Mouse (Mus musculus) cerebellum, adult 11 months (tissue): ENCODE measurements around the gene Lrp10.

Experiments
- DNase-seq: peaks from one replicate; pipeline ENCODE4 v3.0.0; 2022

Lrp10 gene

GRCm38 (mm10) chr14:54477172-54477909 lies 13.4 kb downstream of the Lrp10 start:
- DNase-seq = no peak

- no peak for DNase-seq
Measured at GRCm38 (mm10) chr14:54479451-54479920, 15.5 kb downstream of the Lrp10 start.

GRCm38 (mm10) chr14:54480673-54481072 lies 16.7 kb downstream of the Lrp10 start:
- DNase-seq = no peak

- no peak for DNase-seq
Measured at GRCm38 (mm10) chr14:54481402-54481801, 17.5 kb downstream of the Lrp10 start.

- DNase-seq = no peak
Measured at GRCm38 (mm10) chr14:54482498-54482897, 18.6 kb downstream of the Lrp10 start.

- no peak for DNase-seq
Measured at GRCm38 (mm10) chr14:54485899-54486298, 22.0 kb downstream of the Lrp10 start.

GRCm38 (mm10) chr14:54487732-54488131 lies 23.8 kb downstream of the Lrp10 start:
- DNase-seq = no peak

- no peak for DNase-seq
Measured at GRCm38 (mm10) chr14:54488350-54488749, 24.4 kb downstream of the Lrp10 start.

- DNase-seq = no peak
Measured at GRCm38 (mm10) chr14:54492345-54493131, 28.6 kb downstream of the Lrp10 start.

- no peak for DNase-seq
Measured at GRCm38 (mm10) chr14:54493236-54493635, 29.3 kb downstream of the Lrp10 start.

GRCm38 (mm10) chr14:54494234-54494633 lies 30.3 kb downstream of the Lrp10 start:
- peak; percentile 57 for DNase-seq

- no peak for DNase-seq
Measured at GRCm38 (mm10) chr14:54496706-54497105, 32.8 kb downstream of the Lrp10 start.

- DNase-seq = no peak
Measured at GRCm38 (mm10) chr14:54499330-54499729, 35.4 kb downstream of the Lrp10 start.

GRCm38 (mm10) chr14:54501365-54501764 lies 37.4 kb downstream of the Lrp10 start:
- no peak for DNase-seq

- DNase-seq = no peak
Measured at GRCm38 (mm10) chr14:54503092-54503491, 39.2 kb downstream of the Lrp10 start.

- DNase-seq = no peak
Measured at GRCm38 (mm10) chr14:54509774-54510173, 45.8 kb downstream of the Lrp10 start.

GRCm38 (mm10) chr14:54516710-54517310 lies 52.9 kb downstream of the Lrp10 start:
- DNase-seq = no peak
